Mouse (Mus musculus) olfactory bulb, adult 2 months (tissue): ENCODE measurements around the gene Fxyd4.

Experiments used
- CTCF ChIP-seq: fragments of 200-500 bp; IDR thresholded peaks from 2 replicates; pipeline ENCODE4 v1.5.1; 2012; ENCODE audit warnings: low read depth, mild to moderate bottlenecking, low read length, moderate library complexity; ENCODE audit not compliant: insufficient read depth
- POLR2A ChIP-seq: fragments of 200-500 bp; IDR thresholded peaks from 2 replicates; pipeline ENCODE4 v1.6.1; 2012; ENCODE audit warnings: mild to moderate bottlenecking, low read depth, low read length, moderate library complexity; ENCODE audit not compliant: insufficient read depth

- TF ChIP-seq CTCF, result no peak
- TF ChIP-seq POLR2A, result no peak
Measured at GRCm38 (mm10) chr6:117907301-117907978, 30.1 kb downstream of the Fxyd4 start.
